Mouse (Mus musculus) liver, embryonic 16.5 days (tissue): ENCODE measurements around the gene Rbfox3. TPM values are rescaled to one million over a fixed set of nuclear protein-coding genes. Genes with fewer than 3 reads are reported as not detected.

Source experiments
- ATAC-seq: fragments of 200-750 bp; cut with Nextera tagmentation; 2 replicates; pipeline ENCODE4 v1.8.0; 2017; ENCODE audit warnings: low read depth, mild to moderate bottlenecking, moderate number of reproducible peaks, moderate library complexity
- H3K27ac ChIP-seq: fragments of 300-500 bp; sonication (generic); 2 replicates; pipeline ENCODE4 v1.5.1; 2014; ENCODE audit warnings: mild to moderate bottlenecking, low read length
- H3K27me3 ChIP-seq: fragments of 300-500 bp; sonication (generic); 2 replicates; pipeline ENCODE4 v1.6.1; 2014; ENCODE audit warnings: low read depth, low read length, mixed read lengths; ENCODE audit not compliant: control insufficient read depth, insufficient read depth
- H3K36me3 ChIP-seq: fragments of 300-500 bp; sonication (generic); 2 replicates; pipeline ENCODE4 v1.6.1; 2014; ENCODE audit warnings: mild to moderate bottlenecking; ENCODE audit not compliant: control insufficient read depth, insufficient read depth
- H3K4me1 ChIP-seq: fragments of 300-500 bp; sonication (generic); 2 replicates; pipeline ENCODE4 v1.6.1; 2014; ENCODE audit warnings: low read depth, low read length, mixed read lengths; ENCODE audit not compliant: control insufficient read depth
- H3K4me2 ChIP-seq: fragments of 300-500 bp; sonication (generic); 2 replicates; pipeline ENCODE4 v1.6.1; 2014; ENCODE audit warnings: low read depth, low read length, mixed read lengths
- H3K4me3 ChIP-seq: fragments of 300-500 bp; sonication (generic); 2 replicates; pipeline ENCODE4 v1.5.1; 2014; ENCODE audit warnings: low read depth, mild to moderate bottlenecking, low read length
- H3K9ac ChIP-seq: fragments of 300-500 bp; sonication (generic); 2 replicates; pipeline ENCODE4 v1.6.1; 2014; ENCODE audit warnings: low read depth, low read length
- H3K9me3 ChIP-seq: fragments of 300-500 bp; sonication (generic); replicated peaks from 2 replicates; pipeline ENCODE4 v1.6.1; 2016; ENCODE audit warnings: low read length; ENCODE audit not compliant: control insufficient read depth
- WGBS: fragments of 180-500 bp; shearing (Covaris S2); extraction: QIAGEN DNeasy Blood & Tissue Kit; methylation state at CpG from one replicate; pipeline ENCODE4 v1.1.7; 2014; ENCODE audit not compliant: insufficient replicate concordance; 5-methylcytosine and 5-hydroxymethylcytosine counted together
- polyA plus RNA-seq: library from polyadenylated mRNA; unstranded; fragments of >200 nt; fragmentation: Nextera tagmentation; extraction: Ambion mirVana; gene quantifications from 2 replicates; pipeline ENCODE4 v1.2.1, GENCODE M21; 2015

The Rbfox3 gene
- 0.33 and 0.40 TPM in 2 replicates for polyA plus RNA-seq

DNA sequence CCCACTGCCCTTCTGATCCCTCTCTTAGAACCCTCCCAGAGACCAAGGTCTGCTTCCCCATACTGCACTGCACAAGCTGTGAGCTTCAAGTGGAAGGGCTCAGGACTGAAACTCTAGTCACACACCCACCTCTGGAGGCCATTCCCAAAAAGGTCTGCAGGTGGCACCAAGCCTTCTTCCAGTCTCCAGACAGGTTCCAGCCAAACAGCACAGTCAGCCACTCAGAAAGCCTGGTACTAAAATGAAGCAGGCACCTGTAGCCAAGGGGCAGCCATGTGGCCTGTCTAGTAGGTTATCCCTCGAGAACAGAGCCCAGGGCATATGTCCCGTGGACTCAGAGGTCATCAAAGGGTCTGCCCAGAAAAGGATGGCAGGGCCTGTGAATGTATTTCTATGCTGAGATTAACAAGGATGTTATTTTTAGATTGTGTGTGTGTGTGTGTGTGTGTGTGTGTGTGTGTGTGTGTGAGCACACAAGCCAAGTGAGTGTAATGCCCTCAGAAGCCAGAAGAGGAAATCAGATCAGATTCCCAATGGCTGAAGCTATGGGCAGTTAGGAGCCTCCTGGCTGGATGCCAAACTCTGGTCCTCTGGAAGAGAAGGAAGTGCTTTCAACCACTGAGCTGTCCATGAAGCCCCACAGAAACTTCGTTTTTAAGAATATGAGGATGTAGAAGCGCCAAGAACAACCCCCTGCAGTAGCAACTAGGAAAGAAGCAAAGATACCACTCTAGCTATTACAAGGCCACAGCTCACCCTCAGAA lies at the start of gene Rbfox3:
Rbfox3 (minus strand) TSS at position 291 of the 764 bp plus-strand sequence.
- H3K4me1 ChIP-seq: no peaks in the 10 kb centered on the region
- no peak within 1 kb of the TSS for H3K4me3 ChIP-seq
- no peak within 1 kb of the TSS for H3K4me2 ChIP-seq
- H3K9ac ChIP-seq: no peak within 1 kb of the TSS
- WGBS: 25% methylated on average over 4 of the region's 4 CpGs
- H3K36me3 ChIP-seq: no peaks in the 10 kb centered on the region
- ATAC-seq: no peak
- peaks cover 49% of the 10 kb centered on the region for H3K27me3 ChIP-seq
- H3K9me3 ChIP-seq: no peaks in the 10 kb centered on the region
- no peak within 1 kb of the TSS for H3K27ac ChIP-seq

DNA sequence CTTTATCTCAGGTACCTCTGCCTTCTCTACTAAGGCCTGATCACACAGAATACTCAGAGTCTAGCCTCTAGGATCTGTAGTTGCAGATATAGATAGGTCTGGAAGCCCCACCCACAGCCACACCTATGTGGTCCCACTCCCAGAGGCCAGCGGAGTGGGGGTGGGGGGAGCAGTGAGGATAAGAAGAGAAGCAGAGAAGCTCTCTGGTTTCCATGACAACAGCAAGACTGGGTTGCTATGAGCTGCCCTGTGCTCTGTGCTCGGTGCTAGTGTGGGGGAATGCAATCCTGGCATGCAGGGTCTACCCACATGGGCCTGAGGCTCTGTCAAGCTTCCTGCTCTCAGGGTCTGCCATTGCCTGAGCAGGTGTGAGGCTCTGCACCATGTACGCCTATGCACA lies 49.3 kb upstream of the Rbfox3 start:
- Histone ChIP-seq H3K27me3 (no peaks in the 10 kb centered on the region), H3K27ac (no peak overlapping the region), H3K36me3 (no peaks in the 10 kb centered on the region), H3K4me1 (no peaks in the 10 kb centered on the region), H3K4me3 (no peak overlapping the region), H3K4me2 (no peak overlapping the region), H3K9me3 (no peaks in the 10 kb centered on the region), H3K9ac (no peak overlapping the region)
- WGBS: 31% methylated on average over 3 of the region's 3 CpGs
- no peak for ATAC-seq

DNA sequence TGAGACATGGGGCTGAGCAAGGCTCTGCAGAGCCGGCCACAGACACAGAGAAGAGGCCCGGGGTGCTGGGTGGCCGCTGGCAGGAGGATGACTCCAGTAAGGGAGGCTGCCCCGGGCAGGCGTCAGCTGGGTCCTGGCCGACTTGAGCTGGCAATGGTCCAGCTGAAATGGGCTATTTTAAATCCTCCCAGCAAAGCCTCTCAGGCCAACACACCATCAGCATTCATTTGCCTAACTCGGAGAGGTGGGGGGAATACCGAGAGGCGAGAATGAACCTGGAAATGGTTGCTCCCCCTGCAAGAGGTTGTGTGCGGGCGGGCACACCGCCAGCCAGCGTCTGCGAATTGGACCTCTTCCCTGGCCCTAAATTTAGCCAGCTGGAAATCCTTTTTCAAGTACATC lies 45.7 kb upstream of the Rbfox3 start:
- H3K4me2 ChIP-seq: no peak overlapping the region
- H3K27ac ChIP-seq: no peak overlapping the region
- 70% methylated on average over 14 of the region's 14 CpGs for WGBS
- no peak for ATAC-seq
- no peaks in the 10 kb centered on the region for H3K4me1 ChIP-seq
- no peaks in the 10 kb centered on the region for H3K36me3 ChIP-seq
- H3K27me3 ChIP-seq: no peaks in the 10 kb centered on the region
- no peak overlapping the region for H3K9ac ChIP-seq
- no peaks in the 10 kb centered on the region for H3K9me3 ChIP-seq
- H3K4me3 ChIP-seq: no peak overlapping the region

- no peak for ATAC-seq
- H3K9me3 ChIP-seq: no peaks in the 10 kb centered on the region
- no peaks in the 10 kb centered on the region for H3K36me3 ChIP-seq
- no peak overlapping the region for H3K9ac ChIP-seq
- H3K4me2 ChIP-seq: no peak overlapping the region
- H3K4me1 ChIP-seq: no peaks in the 10 kb centered on the region
- 29% methylated on average over 6 of the region's 6 CpGs for WGBS
- H3K27me3 ChIP-seq: no peaks in the 10 kb centered on the region
- H3K27ac ChIP-seq: no peak overlapping the region
- H3K4me3 ChIP-seq: no peak overlapping the region
Measured at GRCm38 (mm10) chr11:118955016-118955415, 43.6 kb upstream of the Rbfox3 start.

DNA sequence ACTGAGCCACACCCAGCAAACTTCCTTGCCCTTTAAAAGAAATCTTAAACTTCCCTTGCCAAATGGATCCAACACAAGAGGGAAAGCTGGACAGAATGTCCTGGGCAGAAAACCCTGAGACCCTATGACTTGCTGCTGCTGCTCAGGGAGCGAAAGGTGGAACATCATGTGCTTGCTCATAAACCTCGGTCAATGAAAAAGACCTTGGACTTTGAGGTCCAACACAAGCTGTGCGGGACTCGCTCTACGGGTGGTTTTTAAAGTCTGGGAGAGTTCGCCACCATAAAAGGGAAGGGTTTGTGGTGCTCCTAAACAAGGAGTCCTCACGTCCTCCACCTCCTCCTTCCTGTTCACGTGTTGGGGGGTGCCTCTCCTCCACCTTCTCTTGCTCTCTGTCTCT lies 34.5 kb upstream of the Rbfox3 start:
- H3K27me3 ChIP-seq: no peaks in the 10 kb centered on the region

GRCm38 (mm10) chr11:118941268-118941667 lies 29.9 kb upstream of the Rbfox3 start:
- 37% methylated on average over 5 of the region's 5 CpGs for WGBS
- Histone ChIP-seq H3K27me3 (no peaks in the 10 kb centered on the region), H3K9ac (no peak overlapping the region), H3K4me2 (no peak overlapping the region), H3K27ac (no peak overlapping the region), H3K9me3 (no peaks in the 10 kb centered on the region), H3K36me3 (no peaks in the 10 kb centered on the region), H3K4me1 (no peaks in the 10 kb centered on the region), H3K4me3 (no peak overlapping the region)
- ATAC-seq: no peak

More for the DNA sequence above, 34.5 kb upstream of the Rbfox3 start:
- H3K4me1 ChIP-seq: no peaks in the 10 kb centered on the region
- no peak overlapping the region for H3K4me2 ChIP-seq
- no peak overlapping the region for H3K27ac ChIP-seq
- no peaks in the 10 kb centered on the region for H3K9me3 ChIP-seq
- ATAC-seq: no peak
- no peaks in the 10 kb centered on the region for H3K36me3 ChIP-seq
- 64% methylated on average over 8 of the region's 8 CpGs for WGBS
- no peak overlapping the region for H3K4me3 ChIP-seq
- H3K9ac ChIP-seq: no peak overlapping the region

- 63% methylated on average over 11 of the region's 11 CpGs for WGBS
- Histone ChIP-seq H3K4me3 (no peak overlapping the region), H3K27me3 (no peaks in the 10 kb centered on the region), H3K4me2 (no peak overlapping the region), H3K36me3 (no peaks in the 10 kb centered on the region), H3K4me1 (no peaks in the 10 kb centered on the region), H3K9me3 (no peaks in the 10 kb centered on the region), H3K27ac (no peak overlapping the region), H3K9ac (no peak overlapping the region)
- no peak for ATAC-seq
Measured at GRCm38 (mm10) chr11:118940539-118940938, 29.1 kb upstream of the Rbfox3 start.

DNA sequence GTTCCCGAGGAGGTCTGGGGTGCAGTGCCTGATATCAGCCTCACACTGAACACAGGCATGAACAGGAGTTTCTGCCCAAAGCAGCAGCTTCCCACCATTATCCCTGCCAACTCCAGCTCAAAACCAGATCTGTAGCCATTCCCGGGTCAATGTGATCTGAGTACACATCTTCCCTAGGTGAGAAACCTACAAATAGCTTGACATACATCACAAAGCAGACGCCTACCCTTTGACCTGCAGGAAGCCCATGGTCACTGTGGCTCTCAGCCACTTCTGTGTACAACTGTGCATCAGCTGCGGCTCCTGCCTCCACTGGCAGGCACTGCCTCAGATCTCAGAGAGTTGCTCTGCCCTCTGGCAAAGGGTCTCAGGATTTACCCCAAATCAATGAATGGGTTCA lies 28.3 kb upstream of the Rbfox3 start:
- WGBS: 63% methylated on average over 4 of the region's 4 CpGs
- Histone ChIP-seq H3K27ac (no peak overlapping the region), H3K4me2 (no peak overlapping the region), H3K4me1 (no peaks in the 10 kb centered on the region), H3K9ac (no peak overlapping the region), H3K4me3 (no peak overlapping the region), H3K27me3 (no peaks in the 10 kb centered on the region), H3K9me3 (no peaks in the 10 kb centered on the region), H3K36me3 (no peaks in the 10 kb centered on the region)
- no peak for ATAC-seq

DNA sequence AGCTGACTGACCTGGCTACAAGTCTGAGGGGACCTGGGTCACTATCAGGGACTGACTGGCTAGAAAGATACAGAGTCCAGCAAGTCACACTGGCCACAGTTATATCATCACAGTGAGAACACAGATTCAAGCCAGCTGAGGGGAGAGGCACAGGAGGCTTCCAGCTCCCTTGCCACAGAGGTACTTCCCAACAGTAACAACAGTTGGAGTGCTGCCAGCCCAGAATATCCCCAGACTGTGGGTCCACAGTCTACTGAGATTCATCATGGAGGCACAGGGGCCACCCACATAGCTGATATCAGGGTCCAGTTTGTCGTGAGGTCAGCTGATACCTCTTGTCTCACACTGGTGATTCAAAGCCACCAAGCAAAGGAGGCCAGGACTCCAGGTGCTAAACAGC lies 23.5 kb upstream of the Rbfox3 start:
- WGBS: 24% methylated on average over 1 of the region's 1 CpGs

More for the DNA sequence above, 23.5 kb upstream of the Rbfox3 start:
- H3K4me3 ChIP-seq: no peak overlapping the region
- H3K27me3 ChIP-seq: no peaks in the 10 kb centered on the region
- no peak for ATAC-seq
- H3K9ac ChIP-seq: no peak overlapping the region
- H3K4me1 ChIP-seq: no peaks in the 10 kb centered on the region
- no peak overlapping the region for H3K4me2 ChIP-seq
- no peaks in the 10 kb centered on the region for H3K9me3 ChIP-seq
- H3K36me3 ChIP-seq: no peaks in the 10 kb centered on the region
- H3K27ac ChIP-seq: no peak overlapping the region
